Mouse (Mus musculus): Measurements from ENCODE around the gene Cdk12.

Cdk12 gene

GRCm38 (mm10) chr11:98260706-98261479 is 58.0 kb downstream of the Cdk12 start:
- no peak for DNase-seq

DNA sequence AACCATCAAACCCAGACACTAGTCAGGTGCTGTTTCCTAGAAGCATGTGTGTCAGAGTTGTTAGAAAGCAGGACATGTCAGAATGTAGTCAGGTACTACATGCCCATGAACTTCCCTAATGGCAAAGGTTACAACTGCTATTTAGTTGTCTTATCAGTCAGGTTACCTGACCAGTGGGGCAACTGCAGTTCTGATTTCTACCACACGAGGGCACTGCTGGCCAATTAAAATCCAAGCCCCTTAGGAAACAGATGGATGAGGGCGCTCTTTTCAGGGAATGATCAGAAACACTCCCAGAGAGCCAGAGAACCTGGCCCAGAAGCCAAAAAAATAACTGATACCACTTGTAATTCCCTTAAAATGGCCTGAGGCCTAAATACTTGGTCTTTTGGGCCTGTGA is 62.2 kb downstream of the Cdk12 start:
- DNase-seq = peak; percentile 88

- no peak for DNase-seq
Measured at GRCm38 (mm10) chr11:98265891-98266290, 63.0 kb downstream of the Cdk12 start.

DNA sequence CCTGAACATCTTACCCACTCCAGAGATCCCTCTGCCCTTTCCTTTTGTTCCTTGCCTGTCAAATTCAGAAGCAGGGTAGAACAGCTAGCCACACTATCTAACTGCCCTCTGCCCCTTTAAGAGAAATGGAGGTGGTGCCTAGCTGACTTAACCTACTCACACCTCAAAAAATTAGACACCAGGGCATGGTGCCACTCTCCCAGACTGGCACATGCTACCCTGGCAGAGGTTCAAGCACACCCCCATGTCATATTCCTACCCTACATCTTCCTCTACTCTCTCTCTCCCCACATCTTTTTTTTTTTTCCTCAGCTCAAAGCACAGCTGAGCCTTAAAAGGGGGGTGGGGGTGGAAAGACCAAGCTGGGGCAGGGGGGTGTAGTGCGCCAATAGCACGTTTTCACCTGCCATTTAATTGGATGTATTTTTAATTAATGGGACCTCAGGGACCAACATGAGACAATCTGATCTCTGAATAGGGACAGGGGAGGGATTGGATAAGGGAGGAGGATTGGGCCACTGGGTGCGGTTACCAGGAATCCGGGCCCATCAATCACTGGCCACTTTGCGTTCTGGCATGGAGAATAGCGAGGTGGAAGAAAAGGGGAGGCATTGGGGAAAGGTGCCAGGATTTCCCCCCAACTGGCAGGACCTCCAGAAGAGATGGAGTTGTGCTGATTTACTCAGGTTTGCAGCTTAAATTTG is 64.0 kb downstream of the Cdk12 start:
- DNase-seq = no peak

DNA sequence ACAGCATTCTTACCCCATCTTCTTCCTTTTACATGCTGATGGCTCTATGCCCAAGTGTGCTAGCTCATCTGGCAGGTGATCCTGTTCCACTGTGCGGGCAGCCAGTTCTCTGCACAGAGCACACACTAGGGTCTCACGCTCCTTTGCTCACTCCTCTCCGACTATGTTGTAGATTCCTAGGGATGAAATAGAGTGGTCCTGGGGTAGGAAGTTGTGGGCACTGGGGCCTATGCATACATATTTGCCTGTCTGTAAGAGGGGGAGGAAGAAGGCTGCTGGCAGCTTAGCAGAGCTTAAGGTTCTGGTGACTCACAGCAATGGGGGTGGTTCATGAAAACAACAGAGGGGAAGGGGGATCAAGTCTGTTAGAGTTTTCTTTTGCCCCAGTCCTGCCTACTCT is 67.2 kb downstream of the Cdk12 start:
- no peak for DNase-seq

- no peak for DNase-seq
Measured at GRCm38 (mm10) chr11:98270466-98270865, 67.6 kb downstream of the Cdk12 start.

- DNase-seq = no peak
Measured at GRCm38 (mm10) chr11:98283740-98284139, 80.9 kb downstream of the Cdk12 start.

DNA sequence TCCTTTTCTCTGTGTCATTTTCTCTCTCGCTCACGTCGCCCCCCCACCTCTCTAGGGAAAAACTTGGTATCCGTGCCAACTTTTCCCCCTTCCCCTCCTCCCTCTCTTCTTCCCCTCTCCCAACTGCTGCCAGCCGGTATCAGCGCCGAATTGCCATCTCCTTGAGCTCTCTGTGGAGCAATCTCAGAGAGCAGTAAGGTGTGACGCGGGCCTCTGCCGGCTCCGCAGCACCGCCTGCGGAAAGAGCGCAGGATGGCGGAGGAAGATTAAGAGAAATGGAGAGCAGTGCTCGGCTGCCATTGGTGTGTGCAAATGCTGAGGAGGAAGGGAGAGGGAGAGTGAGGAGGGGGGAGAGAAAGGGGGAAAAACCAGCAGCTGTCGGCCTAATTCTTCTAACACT is 81.4 kb downstream of the Cdk12 start:
- peak; percentile 38 for DNase-seq

DNA sequence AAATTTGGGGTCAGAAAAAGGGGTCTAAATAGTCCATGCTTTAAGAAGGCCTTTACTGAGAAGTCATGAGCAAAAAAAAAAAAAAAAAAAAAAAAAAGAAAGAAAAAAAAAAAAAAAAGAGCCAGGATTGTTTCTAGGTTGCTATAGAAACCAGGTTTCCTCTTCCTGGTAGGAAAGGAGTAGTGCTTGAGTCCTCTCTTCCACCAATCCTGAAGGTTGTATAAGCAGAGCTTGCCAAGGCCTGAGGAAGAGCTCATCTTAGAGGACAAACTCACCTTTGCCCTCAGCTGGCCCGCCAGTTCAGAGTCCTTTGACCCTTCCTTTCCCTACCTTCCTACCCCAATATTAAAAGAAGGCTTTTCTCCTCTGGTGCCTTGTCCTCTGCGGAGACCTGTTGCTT is 82.5 kb downstream of the Cdk12 start:
- DNase-seq = no peak

GRCm38 (mm10) chr11:98287531-98287930 is 84.7 kb downstream of the Cdk12 start:
- no peak for DNase-seq

DNA sequence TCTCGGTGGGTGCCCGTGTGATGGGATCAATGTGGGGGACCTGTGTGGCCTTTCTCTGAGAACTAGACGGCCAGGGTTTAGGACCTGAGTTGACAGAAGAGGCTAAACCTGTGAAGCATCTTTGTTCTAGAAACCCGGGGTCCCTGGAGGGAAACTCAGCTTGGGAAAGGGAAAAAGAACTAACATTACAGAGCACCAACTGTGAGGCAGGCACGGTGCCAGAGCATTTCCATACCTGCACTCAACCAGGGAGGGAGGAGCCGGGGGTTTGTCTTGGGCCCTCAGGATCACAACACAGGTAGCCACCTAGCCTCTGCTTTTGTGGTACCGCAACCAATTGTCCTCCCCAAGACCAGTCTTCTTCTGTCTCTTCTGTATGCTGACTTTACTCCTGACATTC is 85.1 kb downstream of the Cdk12 start:
- no peak for DNase-seq

DNA sequence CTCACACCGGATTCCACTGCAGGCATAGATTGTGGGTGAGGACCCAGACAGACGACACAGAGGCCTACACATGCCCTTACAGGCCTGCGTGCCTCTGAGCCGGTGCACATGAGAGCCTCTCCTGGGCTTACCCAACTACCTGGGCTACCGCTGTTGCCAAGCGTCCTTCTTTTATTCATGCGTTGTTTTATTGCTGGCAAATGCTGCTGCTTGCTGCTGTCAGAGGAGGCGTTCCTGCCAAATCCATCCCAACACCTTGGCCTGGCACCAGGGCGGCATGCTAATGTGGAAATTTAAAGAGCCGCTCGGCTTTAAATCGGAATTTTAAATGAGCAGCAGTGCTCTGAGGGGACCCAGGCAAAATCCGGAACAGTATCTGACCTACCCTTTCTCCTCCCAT is 87.0 kb downstream of the Cdk12 start:
- DNase-seq = no peak

DNA sequence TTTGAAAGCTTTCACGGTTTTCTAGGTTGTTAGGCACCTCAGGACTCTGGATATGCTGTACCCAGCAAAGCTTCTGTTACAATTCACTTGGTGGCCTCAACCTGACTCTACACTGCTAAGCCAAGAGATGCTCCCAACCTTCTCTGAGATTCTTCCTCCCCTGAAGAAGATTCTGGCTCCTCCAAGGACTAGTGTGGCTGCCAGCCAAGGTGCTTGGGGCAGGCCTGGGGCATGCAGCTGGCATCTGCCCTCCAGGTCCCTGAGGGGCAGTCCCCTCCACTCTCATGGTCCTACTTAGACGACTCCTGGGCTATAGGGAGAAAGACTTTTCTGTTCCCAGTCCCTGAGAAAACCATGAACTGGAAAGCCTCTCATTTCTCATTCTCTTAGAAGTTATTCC is 88.0 kb downstream of the Cdk12 start:
- DNase-seq = no peak

DNA sequence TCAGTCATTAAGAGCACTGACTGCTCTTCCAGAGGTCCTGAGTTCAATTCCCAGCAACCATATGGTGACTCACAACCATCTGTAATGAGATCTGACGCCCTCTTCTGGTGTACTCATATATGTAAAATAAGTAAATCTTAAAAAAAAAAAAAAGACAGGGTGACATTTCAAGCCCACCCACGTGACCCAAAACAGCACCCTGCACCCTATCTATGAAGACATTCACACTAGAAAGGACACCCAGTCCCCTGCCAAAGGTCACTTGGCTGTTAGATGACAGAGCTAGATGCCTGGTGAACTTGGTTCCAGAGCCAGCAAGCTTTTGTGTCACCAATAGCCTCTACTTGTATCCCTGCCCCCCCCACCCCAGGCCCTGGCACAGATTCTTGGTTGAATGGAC is 90.2 kb downstream of the Cdk12 start:
- DNase-seq = no peak

GRCm38 (mm10) chr11:98294188-98295012 is 91.5 kb downstream of the Cdk12 start:
- peak; percentile 85 for DNase-seq

- DNase-seq = no peak
Measured at GRCm38 (mm10) chr11:98295013-98295585, 92.2 kb downstream of the Cdk12 start.

- DNase-seq = peak; percentile 61
Measured at GRCm38 (mm10) chr11:98296277-98296676, 93.4 kb downstream of the Cdk12 start.

- DNase-seq = no peak
Measured at GRCm38 (mm10) chr11:98296916-98297315, 94.1 kb downstream of the Cdk12 start.

- peak; percentile 38 for DNase-seq
Measured at GRCm38 (mm10) chr11:98297778-98298177, 94.9 kb downstream of the Cdk12 start.

GRCm38 (mm10) chr11:98298484-98299205 is 95.8 kb downstream of the Cdk12 start:
- DNase-seq = peak; percentile 70

GRCm38 (mm10) chr11:98313790-98314323 is 111.0 kb downstream of the Cdk12 start:
- DNase-seq = peak; percentile 89

- DNase-seq = no peak
Measured at GRCm38 (mm10) chr11:98317479-98317878, 114.6 kb downstream of the Cdk12 start.

Measured in kidney, postnatal 10 days (tissue).